Mouse (Mus musculus) kidney, postnatal 4 days (tissue): ENCODE results near the gene Rln3.

Experiments
- DNase-seq, 2 experiments: peaks; one replicate each; pipeline ENCODE4 v3.0.0; 2021; ENCODE audit warnings: mixed read lengths in 2 of 2

Gene Rln3

DNA sequence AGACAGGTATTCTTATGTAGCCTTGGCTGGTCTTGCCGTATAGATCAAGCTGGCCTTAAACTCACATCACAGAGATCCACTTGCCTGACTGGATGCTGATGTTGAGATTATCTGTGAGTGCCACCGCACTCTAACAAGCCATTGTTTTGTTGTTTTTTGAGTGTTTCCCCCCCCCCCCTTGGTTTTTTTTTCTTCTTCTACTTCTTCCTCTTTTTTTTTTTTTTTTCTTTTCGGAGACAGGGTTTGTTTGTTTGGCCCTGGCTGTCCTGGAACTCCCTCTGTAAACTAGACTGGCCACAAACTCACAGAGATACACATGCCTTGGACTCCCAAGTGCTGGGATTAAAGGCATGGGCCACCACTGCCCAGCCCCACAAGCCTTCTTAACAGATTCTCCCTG lies 50.8 kb downstream of the Rln3 start:
- no peak for DNase-seq
